Mouse (Mus musculus) kidney, adult 9 months (tissue): ENCODE data around the gene B4galt7.
A peak's percentile ranks its signal among the peaks of the same experiment; 100 is the strongest.
"Not testable (repeated sequence)": the region's sequence is repeated elsewhere in the genome, so short reads cannot be mapped to it uniquely, and the experiment has no call there.

ENCODE experiments used
- DNase-seq: peaks from one replicate; pipeline ENCODE4 v3.0.0; 2022

Gene B4galt7

GRCm38 (mm10) chr13:55599566-55600540, at the start of gene B4galt7:
TSS of gene B4galt7 (plus strand) at chr13:55599896.
- peak; percentile 89 for DNase-seq

DNA sequence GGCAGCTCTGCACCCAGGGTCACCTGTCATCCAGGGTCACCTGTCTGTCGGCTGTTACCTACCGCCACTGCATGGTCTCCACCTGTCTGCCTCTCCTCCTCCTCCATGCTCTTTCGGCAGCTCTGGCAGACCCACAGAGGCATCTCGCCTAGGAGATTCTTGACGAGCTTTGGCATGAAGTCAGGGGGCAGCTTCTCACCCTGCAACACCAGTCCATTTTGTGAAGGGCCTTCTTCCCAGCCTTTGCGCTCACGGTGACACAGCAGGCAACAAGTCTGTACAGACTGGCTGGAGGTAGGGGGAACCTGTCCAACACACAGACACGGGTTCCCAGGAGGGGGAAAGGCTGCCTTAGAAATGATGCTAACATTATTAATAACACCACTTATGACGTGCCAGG, 43.8 kb upstream of the B4galt7 start:
- DNase-seq, result no peak

- DNase-seq, result no peak
Observed at GRCm38 (mm10) chr13:55557499-55557898, 42.2 kb upstream of the B4galt7 start.

- peak; percentile 36 for DNase-seq
Observed at GRCm38 (mm10) chr13:55563266-55563879, 36.3 kb upstream of the B4galt7 start.

DNA sequence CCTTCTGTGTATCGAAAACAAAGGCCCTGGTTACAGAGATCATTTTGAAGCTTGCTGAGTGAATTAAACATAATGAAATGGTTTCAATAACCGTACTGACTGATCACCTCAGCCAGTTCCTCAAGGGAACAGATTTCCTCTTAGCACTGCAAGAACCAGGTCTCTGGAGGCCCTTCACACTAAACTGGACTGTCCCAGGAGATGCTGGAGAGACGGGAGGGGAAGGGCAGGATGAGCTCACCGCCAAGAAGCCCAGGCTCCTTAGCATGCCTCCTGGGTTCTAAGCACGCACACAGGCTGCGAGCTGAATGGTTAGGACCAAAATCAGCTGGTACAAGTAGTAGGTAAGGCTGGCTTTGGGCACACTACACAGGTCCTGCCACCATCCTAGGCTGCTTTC, 32.7 kb upstream of the B4galt7 start:
- DNase-seq, result no peak

GRCm38 (mm10) chr13:55567949-55568348, 31.7 kb upstream of the B4galt7 start:
- no peak for DNase-seq

DNA sequence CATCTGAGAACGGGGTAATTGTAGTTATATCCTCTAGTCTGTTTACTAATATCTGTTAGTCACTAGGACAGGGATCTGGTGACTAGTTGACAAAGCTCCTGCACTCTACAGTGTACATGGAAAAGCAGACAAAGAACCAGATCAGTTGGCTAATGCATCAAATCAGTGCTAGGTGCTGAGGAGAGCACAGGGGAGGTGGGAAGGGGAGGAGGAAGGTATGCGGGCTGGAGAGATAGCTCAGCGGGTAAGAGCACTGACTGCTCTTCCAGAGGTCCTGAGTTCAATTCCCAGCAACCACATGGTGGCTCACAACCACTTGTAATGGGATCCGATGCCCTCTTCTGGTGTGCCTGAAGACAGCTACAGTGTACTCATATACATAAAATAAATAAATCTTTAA, 31.2 kb upstream of the B4galt7 start:
- not testable (repeated sequence) for DNase-seq

- no peak for DNase-seq
Observed at GRCm38 (mm10) chr13:55569726-55570285, 29.9 kb upstream of the B4galt7 start.

GRCm38 (mm10) chr13:55570286-55570973, 29.3 kb upstream of the B4galt7 start:
- peak; percentile 26 for DNase-seq

DNA sequence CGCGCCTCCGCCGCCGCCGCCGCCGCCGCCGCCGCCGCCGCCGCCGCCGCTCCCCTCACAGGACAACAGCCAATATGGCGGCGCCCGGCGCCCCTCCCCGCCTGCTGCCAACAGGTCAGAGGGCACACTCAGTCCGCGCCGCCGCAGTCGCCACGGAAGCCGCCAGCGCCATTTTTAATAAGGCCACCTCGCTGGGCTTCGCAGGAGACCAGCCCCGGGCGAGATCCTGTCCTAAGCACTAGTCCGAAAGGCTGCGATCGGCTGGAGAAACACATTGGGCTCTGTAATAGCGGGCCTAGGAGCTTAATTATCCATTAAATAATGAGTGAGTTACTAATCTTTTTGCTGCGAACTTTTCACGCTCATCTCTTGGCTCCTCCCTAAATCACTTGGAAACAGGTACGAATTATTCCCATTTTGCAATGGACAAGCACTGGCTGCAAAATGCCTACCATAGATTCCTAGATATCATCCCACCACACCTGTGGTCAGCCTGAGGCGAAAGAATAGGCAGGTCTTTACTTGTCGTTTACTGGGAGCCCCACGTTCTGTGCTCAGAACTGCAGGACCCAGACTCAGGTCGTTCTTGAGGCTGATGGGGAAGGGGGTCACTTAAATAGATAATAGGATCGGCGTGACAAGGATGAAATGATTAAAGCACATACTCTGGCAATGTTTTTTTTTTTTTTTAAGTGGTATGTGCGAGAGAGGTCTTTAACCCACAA, 28.5 kb upstream of the B4galt7 start, which contains the start of gene Fam193b:
Gene Fam193b, minus strand, starts transcription at position 94 of the 725 bp plus-strand sequence.
- peak; percentile 96 for DNase-seq

GRCm38 (mm10) chr13:55571977-55572376, 27.7 kb upstream of the B4galt7 start:
- DNase-seq, result no peak

- no peak for DNase-seq
Observed at GRCm38 (mm10) chr13:55573432-55573831, 26.3 kb upstream of the B4galt7 start, which contains the start of gene Tmed9. TSS of gene Tmed9 (plus strand) at chr13:55573732.

- DNase-seq, result no peak
Observed at GRCm38 (mm10) chr13:55574321-55574720, 25.4 kb upstream of the B4galt7 start.

DNA sequence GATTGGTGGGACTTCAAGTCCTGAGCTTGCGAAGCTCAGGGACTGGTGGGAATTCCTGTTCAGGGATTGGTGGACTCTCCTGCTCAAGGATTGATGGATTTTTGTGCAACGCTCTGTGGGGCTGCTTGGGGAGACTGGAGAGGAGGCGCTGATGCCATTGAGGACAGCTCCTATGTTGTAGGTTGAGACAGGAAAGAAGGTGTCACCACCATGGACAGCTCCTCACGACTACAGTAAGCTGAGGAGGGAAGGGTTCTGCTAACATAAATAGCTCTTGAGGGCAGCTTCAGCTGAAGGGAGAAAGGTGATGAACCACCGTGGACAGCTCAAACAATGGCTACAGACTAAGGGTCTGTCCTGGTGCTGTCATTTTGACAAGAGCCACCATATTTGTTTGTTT, 23.8 kb upstream of the B4galt7 start:
- DNase-seq, result no peak

DNA sequence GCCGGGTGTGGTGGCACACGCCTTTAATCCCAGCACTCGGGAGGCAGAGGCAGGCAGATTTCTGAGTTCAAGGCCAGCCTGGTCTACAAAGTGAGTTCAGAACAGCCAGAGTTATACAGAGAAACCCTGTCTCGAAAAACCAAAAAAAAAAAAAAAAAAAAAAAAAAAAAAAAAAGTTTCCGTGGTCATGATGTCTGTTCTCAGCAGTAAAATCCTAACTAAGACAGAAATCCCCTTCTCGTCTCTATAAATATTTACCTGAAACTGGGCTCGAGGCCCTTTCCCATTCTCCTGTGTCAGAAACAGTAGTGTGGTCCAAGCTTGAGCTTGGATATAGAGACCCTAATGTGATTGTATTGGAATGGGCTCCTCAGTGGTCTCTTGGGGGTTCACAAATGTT, 22.8 kb upstream of the B4galt7 start:
- DNase-seq, result not testable (repeated sequence)

GRCm38 (mm10) chr13:55578086-55578485, 21.6 kb upstream of the B4galt7 start:
- no peak for DNase-seq

DNA sequence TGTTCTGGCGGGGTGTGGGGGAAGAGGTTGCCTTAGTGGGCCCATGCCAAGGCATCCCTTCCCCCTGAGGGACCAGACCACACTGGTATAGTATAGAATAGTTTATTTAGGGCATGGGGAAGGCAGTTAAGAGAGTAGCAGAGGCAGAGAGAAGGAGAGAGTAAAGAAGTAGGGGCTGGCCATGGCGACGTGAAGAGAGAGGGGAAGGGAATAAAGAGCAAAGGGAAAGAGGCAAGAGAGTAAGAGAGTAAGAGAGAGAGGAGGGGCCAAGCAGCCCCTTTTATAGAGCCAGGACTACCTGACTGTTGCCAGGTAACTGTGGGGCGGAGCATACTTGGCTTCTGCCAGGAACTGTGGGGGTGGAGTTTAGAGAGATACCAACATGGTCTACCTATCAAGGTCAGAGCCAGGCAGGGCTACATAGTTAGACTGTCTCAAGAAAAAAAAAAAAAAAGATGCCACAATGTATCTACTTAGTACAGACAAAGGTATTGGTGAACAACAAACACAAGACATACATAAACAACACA, 7.7 kb upstream of the B4galt7 start:
- DNase-seq, result peak; percentile 36

- peak; percentile 97 for DNase-seq
Observed at GRCm38 (mm10) chr13:55592512-55593253, 7.0 kb upstream of the B4galt7 start.

GRCm38 (mm10) chr13:55593254-55593747, 6.4 kb upstream of the B4galt7 start:
- DNase-seq, result no peak

DNA sequence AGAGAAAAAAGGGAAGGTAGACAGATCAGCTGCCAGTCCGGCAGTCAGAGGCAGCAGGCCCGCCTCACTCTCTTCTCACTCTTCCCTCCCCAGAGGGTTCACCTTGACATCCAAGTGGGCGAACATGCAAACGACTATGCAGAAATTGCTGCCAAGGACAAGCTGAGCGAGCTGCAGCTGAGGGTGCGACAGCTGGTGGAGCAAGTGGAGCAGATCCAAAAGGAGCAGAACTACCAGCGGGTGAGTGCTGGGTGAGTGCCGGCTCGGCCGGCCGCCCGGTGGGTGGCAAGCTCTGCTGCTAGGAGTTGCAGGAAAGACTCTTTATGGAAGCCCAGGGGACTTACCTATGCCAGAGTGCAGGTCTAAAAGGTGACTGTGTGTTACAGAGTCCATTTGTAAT, 4.3 kb upstream of the B4galt7 start:
- no peak for DNase-seq

DNA sequence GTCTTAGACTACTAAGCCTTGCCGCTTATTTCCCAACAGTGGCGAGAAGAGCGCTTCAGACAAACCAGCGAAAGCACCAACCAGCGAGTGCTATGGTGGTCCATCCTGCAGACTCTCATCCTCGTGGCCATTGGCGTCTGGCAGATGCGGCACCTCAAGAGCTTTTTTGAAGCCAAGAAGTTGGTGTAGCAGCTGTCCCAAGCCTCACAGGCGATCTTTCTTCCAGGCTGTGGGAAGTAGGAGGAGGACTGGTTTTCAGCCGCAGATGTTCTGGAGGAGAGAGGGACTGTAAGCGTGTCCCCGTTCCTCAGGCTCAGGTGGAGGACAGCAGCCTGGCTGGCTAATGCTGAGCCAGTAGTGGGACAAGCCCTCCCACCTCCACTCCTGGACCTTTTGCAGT, 2.9 kb upstream of the B4galt7 start:
- DNase-seq, result no peak
